Mouse (Mus musculus): Measurements from ENCODE around the gene Ccdc85b. TPM values are rescaled to one million over a fixed set of nuclear protein-coding genes. Genes with fewer than 3 reads are reported as not detected.
A peak's percentile ranks its signal among the peaks of the same experiment; 100 is the strongest.
"Not testable (repeated sequence)": the region's sequence is repeated elsewhere in the genome, so short reads cannot be mapped to it uniquely, and the experiment has no call there.

Gene Ccdc85b
- polyA plus RNA-seq, 1 experiment from 2014 or later: 2.1 TPM

GRCm38 (mm10) chr19:5408057-5409001 lies 49.4 kb downstream of the Ccdc85b start:
- ATAC-seq (ENCODE audit: low read depth): no peak
- 78% methylated on average over 13 of the region's 13 CpGs for WGBS (ENCODE audit: insufficient replicate concordance)
- Histone ChIP-seq H3K27ac (peak overlapping the region; percentile 98), H3K4me1 (replicated peaks) (peaks cover 31% of the 10 kb centered on the region), H3K36me3 (0 out of 2 replicates have a peak, but pooled peaks cover 6% of the 10 kb centered on the region), H3K4me3 (replicated peaks) (peak overlapping the region; percentile 75), H3K9me3 (replicated peaks) (no peaks in the 10 kb centered on the region), H3K9ac (peak overlapping the region; percentile 91), H3K4me2 (peak overlapping the region; percentile 76), H3K27me3 (no peaks in the 10 kb centered on the region)
- no peak for DNase-seq

- WGBS (ENCODE audit: insufficient replicate concordance): 13% methylated on average over 7 of the region's 7 CpGs
- Histone ChIP-seq H3K4me3 (replicated peaks) (peak overlapping the region; percentile 75), H3K27ac (peak overlapping the region; percentile 98), H3K4me2 (peak overlapping the region; percentile 76), H3K9ac (peak overlapping the region; percentile 91), H3K27me3 (no peaks in the 10 kb centered on the region), H3K9me3 (replicated peaks) (no peaks in the 10 kb centered on the region), H3K4me1 (replicated peaks) (peaks cover 31% of the 10 kb centered on the region), H3K36me3 (0 out of 2 replicates have a peak, but pooled peaks cover 6% of the 10 kb centered on the region)
- DNase-seq: peak; percentile 54
- peak; percentile 68 for ATAC-seq (ENCODE audit: low read depth)
Measured at GRCm38 (mm10) chr19:5407133-5407532, 50.6 kb downstream of the Ccdc85b start.

- Histone ChIP-seq H3K4me2 (peak overlapping the region; percentile 76), H3K27ac (peak overlapping the region; percentile 98), H3K9ac (peak overlapping the region; percentile 91), H3K4me3 (replicated peaks) (peak overlapping the region; percentile 75), H3K4me1 (replicated peaks) (peaks cover 31% of the 10 kb centered on the region)
- not testable (repeated sequence) for H3K27me3 ChIP-seq; H3K36me3 ChIP-seq; H3K9me3 ChIP-seq (replicated peaks)
- ATAC-seq (ENCODE audit: low read depth): peak; percentile 82
- WGBS (ENCODE audit: insufficient replicate concordance): 13% methylated on average over 23 of the region's 25 CpGs
- peak; percentile 54 for DNase-seq
Measured at GRCm38 (mm10) chr19:5406531-5407126, 51.1 kb downstream of the Ccdc85b start.

GRCm38 (mm10) chr19:5405924-5406323 lies 51.8 kb downstream of the Ccdc85b start:
- ATAC-seq (ENCODE audit: low read depth): no peak
- Histone ChIP-seq H3K27ac (peak overlapping the region; percentile 87), H3K4me1 (replicated peaks) (peaks cover 31% of the 10 kb centered on the region), H3K36me3 (0 out of 2 replicates have a peak, but pooled peaks cover 6% of the 10 kb centered on the region), H3K9me3 (replicated peaks) (no peaks in the 10 kb centered on the region), H3K27me3 (no peaks in the 10 kb centered on the region), H3K4me2 (peak overlapping the region; percentile 74), H3K9ac (peak overlapping the region; percentile 75), H3K4me3 (replicated peaks) (peak overlapping the region; percentile 61)
- no peak for DNase-seq
- 28% methylated on average over 7 of the region's 7 CpGs for WGBS (ENCODE audit: insufficient replicate concordance)

Other genes starting within 250 kb of the Ccdc85b start
- 7.7 and 10.4 TPM in 2 replicates for gene Pacs1, start 184.8 kb downstream of the Ccdc85b start, polyA plus RNA-seq (2015; fragmentation: Nextera tagmentation; extraction: Ambion mirVana)
- gene Sf3b2, start 162.4 kb downstream of the Ccdc85b start, polyA plus RNA-seq (2015; fragmentation: Nextera tagmentation; extraction: Ambion mirVana): 157 TPM in 2 replicates
- 0.15 and 0.17 TPM in 2 replicates for gene Gal3st3, start 159.6 kb downstream of the Ccdc85b start, polyA plus RNA-seq (2015; fragmentation: Nextera tagmentation; extraction: Ambion mirVana)
- gene Catsper1, start 122.2 kb downstream of the Ccdc85b start, polyA plus RNA-seq (2015; fragmentation: Nextera tagmentation; extraction: Ambion mirVana): not detected in 2 replicates
- gene Cst6, start 108.3 kb downstream of the Ccdc85b start, polyA plus RNA-seq (2015; fragmentation: Nextera tagmentation; extraction: Ambion mirVana): 0.34 and 0.39 TPM in 2 replicates
- gene Eif1ad, start 91.2 kb downstream of the Ccdc85b start, polyA plus RNA-seq (2015; fragmentation: Nextera tagmentation; extraction: Ambion mirVana): 39.6 and 42.6 TPM in 2 replicates
- 337 and 338 TPM in 2 replicates for gene Banf1, start 90.7 kb downstream of the Ccdc85b start, polyA plus RNA-seq (2015; fragmentation: Nextera tagmentation; extraction: Ambion mirVana)
- gene Sart1, start 69.2 kb downstream of the Ccdc85b start, polyA plus RNA-seq (2015; fragmentation: Nextera tagmentation; extraction: Ambion mirVana): 35.1 and 41.0 TPM in 2 replicates
- gene Tsga10ip, start 55.4 kb downstream of the Ccdc85b start, polyA plus RNA-seq (2015; fragmentation: Nextera tagmentation; extraction: Ambion mirVana): 0.12 TPM in 1 of 2 replicates, not detected in the other
- gene Drap1, start 32.9 kb downstream of the Ccdc85b start, polyA plus RNA-seq (2015; fragmentation: Nextera tagmentation; extraction: Ambion mirVana): 90.0 and 94.5 TPM in 2 replicates
- gene AI837181, start 32.8 kb downstream of the Ccdc85b start, polyA plus RNA-seq (2015; fragmentation: Nextera tagmentation; extraction: Ambion mirVana): 18.0 and 19.0 TPM in 2 replicates
- not detected in 2 replicates for gene Fosl1, start 10.3 kb downstream of the Ccdc85b start, polyA plus RNA-seq (2015; fragmentation: Nextera tagmentation; extraction: Ambion mirVana)
- gene Fibp, start 2.7 kb upstream of the Ccdc85b start, polyA plus RNA-seq (2015; fragmentation: Nextera tagmentation; extraction: Ambion mirVana): 34.0 and 34.7 TPM in 2 replicates
- 0.35 and 0.53 TPM in 2 replicates for gene Ctsw, start 10.6 kb upstream of the Ccdc85b start, polyA plus RNA-seq (2015; fragmentation: Nextera tagmentation; extraction: Ambion mirVana)
- gene Efemp2, start 16.1 kb upstream of the Ccdc85b start, polyA plus RNA-seq (2015; fragmentation: Nextera tagmentation; extraction: Ambion mirVana): 20.4 and 21.4 TPM in 2 replicates
- 16.3 and 16.8 TPM in 2 replicates for gene Mus81, start 30.5 kb upstream of the Ccdc85b start, polyA plus RNA-seq (2015; fragmentation: Nextera tagmentation; extraction: Ambion mirVana)
- gene Cfl1, start 32.6 kb upstream of the Ccdc85b start, polyA plus RNA-seq (2015; fragmentation: Nextera tagmentation; extraction: Ambion mirVana): 1,341 and 1,482 TPM in 2 replicates
- gene 1700020D05Rik, start 45.9 kb upstream of the Ccdc85b start, polyA plus RNA-seq (2015; fragmentation: Nextera tagmentation; extraction: Ambion mirVana): 0.09 TPM in 1 of 2 replicates, not detected in the other
- 6.4 and 7.0 TPM in 2 replicates for gene Snx32, start 52.6 kb upstream of the Ccdc85b start, polyA plus RNA-seq (2015; fragmentation: Nextera tagmentation; extraction: Ambion mirVana)
- gene Ovol1, start 102.8 kb upstream of the Ccdc85b start, polyA plus RNA-seq (2015; fragmentation: Nextera tagmentation; extraction: Ambion mirVana): 0.06 and 0.09 TPM in 2 replicates
- gene Ap5b1, start 110.1 kb upstream of the Ccdc85b start, polyA plus RNA-seq (2015; fragmentation: Nextera tagmentation; extraction: Ambion mirVana): 2.3 and 2.9 TPM in 2 replicates
- gene Rnaseh2c, start 144.0 kb upstream of the Ccdc85b start, polyA plus RNA-seq (2015; fragmentation: Nextera tagmentation; extraction: Ambion mirVana): 164 and 176 TPM in 2 replicates
- 21.7 and 23.8 TPM in 2 replicates for gene Kat5, start 152.3 kb upstream of the Ccdc85b start, polyA plus RNA-seq (2015; fragmentation: Nextera tagmentation; extraction: Ambion mirVana)
- 24.5 and 28.8 TPM in 2 replicates for gene Rela, start 179.6 kb upstream of the Ccdc85b start, polyA plus RNA-seq (2015; fragmentation: Nextera tagmentation; extraction: Ambion mirVana)
- gene Sipa1, start 205.8 kb upstream of the Ccdc85b start, polyA plus RNA-seq (2015; fragmentation: Nextera tagmentation; extraction: Ambion mirVana): 23.3 and 24.6 TPM in 2 replicates
- 13.8 and 15.9 TPM in 2 replicates for gene Map3k11, start 230.8 kb upstream of the Ccdc85b start, polyA plus RNA-seq (2015; fragmentation: Nextera tagmentation; extraction: Ambion mirVana)
- gene Pcnx3, start 231.0 kb upstream of the Ccdc85b start, polyA plus RNA-seq (2015; fragmentation: Nextera tagmentation; extraction: Ambion mirVana): 9.1 and 10.1 TPM in 2 replicates
- 0.21 and 0.46 TPM in 2 replicates for gene Kcnk7, start 246.5 kb upstream of the Ccdc85b start, polyA plus RNA-seq (2015; fragmentation: Nextera tagmentation; extraction: Ambion mirVana)